Mouse (Mus musculus): ENCODE data around the gene Ehmt2. TPM values are rescaled to one million over a fixed set of nuclear protein-coding genes. Genes with fewer than 3 reads are reported as not detected.

The Ehmt2 gene
- polyA plus RNA-seq (2017; shearing (Covaris generic)) = 10 to 100 TPM; 21.8 to 30.5 TPM

DNA sequence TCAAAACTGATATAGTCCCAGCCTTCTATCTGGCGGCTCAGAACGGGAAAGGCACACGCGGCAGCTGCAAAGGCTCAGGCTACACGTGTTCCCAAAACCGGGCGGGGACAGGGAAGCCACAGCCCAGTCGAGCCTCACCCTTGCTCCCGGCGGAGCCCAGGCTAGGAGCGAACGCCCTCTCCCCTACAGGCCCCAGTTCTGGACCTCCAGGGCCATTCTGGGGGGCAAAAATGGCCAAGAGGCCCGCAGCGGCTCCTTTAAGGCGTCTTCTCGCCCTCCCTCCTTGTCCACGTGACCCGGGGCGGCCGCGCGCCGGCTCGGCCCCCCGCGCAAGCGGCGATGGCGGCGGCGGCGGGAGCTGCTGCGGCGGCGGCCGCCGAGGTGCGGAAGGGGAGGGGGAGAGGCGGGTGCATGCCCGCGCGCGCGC lies at the start of gene Ehmt2, which contains the start of gene C2:
TSS of gene Ehmt2 (plus strand) at position 310 of the 427 bp plus-strand sequence.
TSS of gene C2 (minus strand) at position 106 of the 427 bp plus-strand sequence.
- ATAC-seq = peak; percentile 66

DNA sequence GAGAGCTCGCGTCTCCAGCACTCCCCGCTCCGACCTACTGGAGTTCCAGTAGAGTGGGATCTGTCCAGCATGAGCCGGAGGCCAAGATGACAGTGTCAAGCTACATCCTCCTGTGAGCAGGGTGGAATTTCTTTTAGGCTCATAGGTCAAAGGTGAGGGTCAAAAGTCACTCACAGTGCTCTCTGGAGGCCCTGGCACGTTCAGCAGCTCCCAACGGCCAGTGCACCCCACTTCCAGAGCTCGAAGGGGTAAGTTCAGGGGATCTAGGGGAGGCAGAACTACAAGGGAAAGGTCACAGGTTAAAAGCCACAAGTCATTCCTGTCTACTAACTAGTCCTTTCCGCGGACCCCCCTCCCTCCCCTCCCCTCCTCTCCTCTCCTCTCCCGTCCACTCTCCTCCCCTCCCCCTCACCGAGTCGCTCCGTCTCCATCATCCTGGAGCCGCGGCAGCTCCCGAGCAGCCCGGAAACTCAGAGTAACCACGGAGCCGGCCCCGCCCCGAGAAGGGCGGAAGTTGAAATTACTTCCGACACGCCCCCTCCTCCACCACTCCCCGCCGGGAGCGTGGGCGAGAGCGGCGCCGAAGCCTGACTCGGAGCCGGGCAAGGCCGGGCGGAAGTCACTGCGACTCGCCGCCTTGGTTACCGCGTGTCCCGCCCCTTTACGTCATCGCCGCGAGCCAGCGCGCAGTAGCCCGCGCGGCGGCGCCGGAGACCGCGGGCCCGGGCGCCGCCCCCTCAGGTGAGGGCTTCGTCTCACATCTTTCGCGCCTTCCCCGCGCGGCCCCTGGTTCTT lies 48.4 kb upstream of the Ehmt2 start, which contains the start of the genes Skiv2l and Nelfe:
TSS of gene Skiv2l (minus strand) at position 489 of the 795 bp plus-strand sequence.
TSS of gene Nelfe (plus strand) at position 670 of the 795 bp plus-strand sequence.
- peak; percentile 98 for ATAC-seq

DNA sequence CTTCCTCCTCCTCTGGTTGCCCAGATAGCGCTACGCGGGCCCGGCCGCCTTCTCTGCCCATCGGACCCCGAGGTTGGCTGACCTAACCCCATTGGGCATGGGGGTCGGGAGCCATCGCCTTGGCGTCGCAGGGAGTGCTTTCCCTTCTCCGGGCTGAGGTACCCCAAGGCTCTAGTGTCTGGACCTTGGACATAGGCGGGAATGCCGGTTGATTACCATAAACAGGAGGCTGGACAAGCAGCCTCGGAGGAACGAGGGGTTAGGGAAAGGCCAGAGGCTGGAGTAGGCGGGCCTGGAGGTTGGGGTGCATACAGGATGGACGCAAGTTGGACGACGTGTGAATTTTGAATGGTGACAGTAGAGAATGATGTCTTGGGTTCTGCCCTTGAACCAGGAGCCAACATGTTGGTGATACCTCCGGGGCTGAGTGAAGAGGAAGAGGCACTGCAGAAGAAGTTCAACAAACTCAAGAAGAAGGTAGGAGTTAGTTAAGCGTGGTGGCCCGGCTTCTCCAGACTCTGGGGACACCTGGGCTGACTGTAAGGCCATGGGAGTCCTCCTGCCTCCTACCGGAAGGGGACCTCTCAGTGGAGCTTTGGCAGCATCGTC lies 47.6 kb upstream of the Ehmt2 start:
- no peak for ATAC-seq

DNA sequence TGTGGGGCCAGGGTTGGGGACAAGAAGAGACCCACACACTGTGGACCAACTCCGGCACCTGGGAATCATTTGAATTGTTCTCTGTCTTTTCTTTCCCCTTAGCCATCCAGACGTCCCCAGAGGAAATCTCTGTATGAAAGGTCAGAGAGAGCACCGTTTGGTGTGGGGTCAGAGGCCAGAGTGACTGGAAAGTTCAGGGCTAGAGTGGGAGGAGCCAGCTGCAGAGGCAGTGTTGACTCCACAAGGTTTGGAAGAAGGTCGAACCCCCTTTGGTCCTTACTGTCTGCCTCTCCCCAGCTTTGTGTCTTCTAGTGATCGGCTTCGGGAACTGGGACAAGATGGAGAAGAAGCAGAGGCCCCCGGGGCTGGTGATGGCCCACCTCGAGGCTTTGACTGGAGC lies 44.8 kb upstream of the Ehmt2 start:
- ATAC-seq = no peak

DNA sequence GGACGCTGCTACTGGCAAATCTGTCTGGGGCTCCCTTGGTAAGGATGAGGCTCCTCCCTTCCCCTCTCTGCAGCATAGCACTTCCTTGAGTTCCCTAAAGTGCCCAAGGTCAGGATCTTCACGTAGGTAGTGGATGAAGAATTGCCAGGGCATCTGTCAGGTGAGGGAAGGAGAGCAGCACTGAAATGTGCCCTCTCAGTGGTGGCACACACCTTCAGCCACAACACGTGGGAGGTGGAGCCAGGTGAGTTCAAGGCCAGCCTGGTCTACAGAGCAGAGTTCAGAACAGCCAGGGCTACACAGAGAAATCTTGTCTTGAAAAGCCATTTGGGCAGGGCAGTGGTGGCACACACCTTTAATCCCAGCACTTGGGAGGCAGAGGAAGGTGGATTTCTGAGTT lies 43.5 kb upstream of the Ehmt2 start:
- no peak for ATAC-seq

DNA sequence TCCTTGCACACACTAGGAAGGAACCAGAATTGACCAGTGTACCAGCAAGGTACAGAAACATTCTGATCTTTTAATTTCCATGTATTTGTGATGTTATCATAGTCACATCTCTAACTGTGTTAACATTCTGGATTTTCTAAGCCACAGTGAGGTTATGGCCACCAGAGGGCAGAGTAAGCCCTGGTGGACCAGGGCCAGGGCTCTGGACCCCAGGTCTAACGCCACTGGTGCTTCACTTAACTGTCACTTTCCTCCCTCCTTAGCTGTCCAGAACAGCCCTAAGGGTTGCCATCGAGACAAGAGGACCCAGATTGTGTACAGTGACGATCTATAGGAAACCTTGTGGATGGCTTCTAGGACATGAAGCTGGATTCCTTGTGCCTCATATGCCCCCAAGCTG lies 42.4 kb upstream of the Ehmt2 start:
- ATAC-seq = no peak

DNA sequence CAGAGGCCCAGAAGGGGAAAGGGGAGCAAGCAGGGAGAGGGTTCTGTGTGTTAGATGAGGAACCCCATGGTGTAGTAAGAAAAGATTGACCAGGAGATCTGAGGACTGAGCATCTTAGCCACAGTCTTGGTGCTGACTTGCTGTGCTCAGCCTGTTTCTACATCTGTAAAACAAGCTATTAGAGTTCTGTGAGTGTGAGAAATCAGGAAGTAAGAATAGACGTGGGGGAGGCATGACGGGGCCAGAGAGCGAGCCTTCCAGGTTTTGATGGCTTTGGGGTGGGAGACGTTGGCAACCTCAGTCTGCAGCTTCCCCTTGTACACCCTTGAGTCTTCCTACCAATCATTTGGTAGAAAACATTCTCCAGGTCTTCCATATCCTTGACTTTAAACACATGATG lies 39.6 kb upstream of the Ehmt2 start:
- ATAC-seq = no peak

DNA sequence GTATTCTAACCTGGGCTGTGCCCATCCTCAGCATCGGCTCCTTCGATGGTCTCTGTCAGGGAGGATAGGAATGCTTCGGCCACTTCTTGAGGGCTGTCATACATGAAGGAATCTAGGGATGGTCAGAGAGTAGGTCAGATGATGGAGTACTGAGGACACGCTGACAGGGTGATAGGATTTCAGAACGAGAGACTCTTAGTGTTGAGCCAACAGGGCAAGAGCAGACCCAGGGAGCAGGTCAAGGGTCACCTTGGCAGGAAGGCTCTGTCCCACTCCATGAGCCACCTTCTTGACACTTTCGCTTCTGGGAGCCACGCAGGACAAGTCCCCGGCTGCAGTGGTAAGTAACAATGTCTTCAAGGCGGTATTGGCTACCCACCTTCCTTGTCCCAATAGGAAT lies 37.8 kb upstream of the Ehmt2 start:
- ATAC-seq = no peak

DNA sequence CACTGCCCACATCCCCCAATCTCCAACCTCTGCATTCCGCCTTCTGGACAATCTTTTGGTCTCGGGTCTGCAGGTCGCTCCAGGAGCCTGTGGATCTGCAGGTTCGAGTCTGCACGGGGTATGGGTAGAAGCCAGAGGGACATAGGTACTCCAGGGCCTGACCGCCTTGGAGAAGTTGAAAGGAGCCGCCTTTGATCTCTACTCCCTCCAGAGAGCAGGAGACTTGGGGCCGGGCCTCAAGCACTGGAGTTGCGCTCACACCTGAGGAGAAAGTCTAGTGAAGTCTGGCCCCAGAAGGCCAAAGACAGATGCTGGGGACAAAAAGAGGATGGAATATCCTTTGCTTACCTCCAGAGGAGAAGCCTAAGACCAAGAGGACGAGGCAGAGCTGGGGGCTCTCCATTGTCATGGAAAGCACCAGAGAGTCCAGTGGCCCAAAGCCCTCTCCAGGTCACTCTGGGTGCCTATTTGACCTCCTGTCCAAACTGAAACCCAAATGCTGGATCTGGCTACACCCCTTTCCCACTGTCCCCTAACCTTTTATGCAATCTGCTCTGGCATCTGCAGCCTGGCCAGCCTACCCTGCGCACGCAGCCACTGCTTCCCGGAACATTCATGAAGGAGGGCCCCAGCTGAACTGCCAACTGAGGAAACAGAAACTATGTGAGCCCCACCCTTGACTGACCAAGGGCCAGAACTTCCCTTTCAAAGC lies 36.4 kb upstream of the Ehmt2 start:
- ATAC-seq = no peak

DNA sequence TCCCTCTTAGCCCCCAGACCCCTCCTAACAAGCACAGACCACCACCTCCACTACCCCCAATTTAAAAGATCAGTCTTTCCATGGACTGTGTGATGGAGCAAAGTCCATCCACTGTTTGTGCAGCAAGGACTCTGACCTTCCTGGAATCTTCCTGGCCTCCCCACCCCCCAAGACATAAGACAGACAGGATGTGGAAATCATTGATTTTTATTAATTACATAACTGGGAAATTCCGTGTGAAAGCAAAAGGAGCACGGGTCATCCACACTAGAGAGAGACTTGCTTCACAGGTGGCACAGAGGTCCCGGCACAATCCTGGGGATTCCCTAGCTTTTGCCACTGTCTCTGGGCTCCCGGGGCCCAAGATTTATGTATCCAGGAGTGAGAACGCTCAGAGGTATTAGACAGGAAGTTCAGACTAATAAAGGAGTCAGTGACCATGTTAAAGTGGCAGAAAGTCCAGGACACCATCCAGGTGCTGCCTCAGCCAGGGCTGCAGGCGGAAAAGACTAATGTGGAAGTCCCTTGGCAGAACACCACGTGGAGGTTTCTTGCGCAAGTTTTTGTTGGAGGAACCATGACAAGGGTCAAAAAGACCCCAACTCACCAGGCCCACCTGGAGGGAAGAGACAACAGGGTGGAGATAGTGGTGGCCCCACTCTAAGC lies 35.7 kb upstream of the Ehmt2 start, which contains the start of gene Cfb:
TSS of gene Cfb (minus strand) at position 103 of the 666 bp plus-strand sequence.
- ATAC-seq = no peak

DNA sequence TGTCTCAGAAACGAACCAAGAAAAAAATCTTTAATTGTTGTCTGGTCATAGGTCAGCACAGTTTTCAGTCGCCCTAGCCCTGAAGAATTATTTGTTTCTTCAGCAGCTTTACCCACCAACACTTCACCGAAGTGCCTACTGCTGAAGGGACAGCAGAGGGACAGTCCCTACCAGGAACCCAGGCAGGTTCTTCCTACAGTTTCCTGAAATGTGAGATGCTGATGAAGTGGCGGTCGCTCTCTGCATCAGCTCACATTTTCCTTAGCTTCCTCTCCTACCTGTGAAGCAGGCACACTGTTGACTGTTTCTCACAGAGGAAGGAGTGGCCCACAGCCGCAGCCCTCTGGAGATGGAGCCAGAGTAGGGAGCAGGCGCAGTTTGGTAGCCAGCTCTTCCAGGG lies 32.3 kb upstream of the Ehmt2 start:
- ATAC-seq = no peak

DNA sequence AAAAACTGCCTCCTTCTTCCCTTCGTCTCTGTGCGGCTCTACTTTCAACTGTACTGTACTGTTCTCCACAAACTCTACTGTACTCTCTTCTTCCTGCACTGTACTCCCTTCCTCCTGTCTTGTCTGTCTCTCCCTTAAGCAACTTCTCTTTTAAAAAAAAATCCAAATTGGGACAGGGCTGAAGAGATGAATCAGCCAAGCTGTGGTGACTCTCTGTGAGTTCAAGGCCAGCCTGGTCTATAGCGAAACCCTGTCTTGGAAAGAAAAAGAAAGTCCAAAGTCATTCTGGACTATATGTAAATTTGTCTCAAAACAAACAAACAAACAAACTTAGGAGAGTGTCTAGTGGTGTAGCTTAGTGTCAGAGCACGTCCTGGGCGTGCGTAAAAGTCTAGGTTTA lies 23.9 kb upstream of the Ehmt2 start:
- no peak for ATAC-seq

DNA sequence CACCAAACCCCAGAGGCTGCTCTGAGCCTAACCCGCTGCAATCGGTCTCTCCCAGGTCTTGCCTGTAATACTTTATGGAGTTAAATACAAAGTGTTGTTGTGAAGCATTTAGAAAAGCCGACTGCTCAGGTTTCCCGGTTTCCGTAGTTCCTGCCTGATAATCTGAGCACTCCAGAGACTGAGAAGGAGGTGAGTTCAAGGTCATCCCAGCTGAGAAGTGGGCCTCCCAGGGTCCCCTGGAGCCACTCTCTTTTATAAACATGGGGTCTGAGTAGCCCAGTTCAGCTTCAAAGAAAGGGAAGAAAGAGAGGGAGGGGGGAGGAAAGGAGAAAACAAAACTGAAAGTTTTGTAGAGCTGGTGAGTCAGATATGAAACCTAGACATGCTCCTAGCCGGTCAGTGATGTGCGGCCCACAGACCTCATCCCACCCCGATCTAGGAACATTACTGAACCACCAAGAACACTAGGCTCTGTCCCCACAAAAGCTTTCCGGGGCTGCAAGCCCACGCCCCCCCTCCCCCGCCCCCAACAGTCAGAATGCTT lies 18.9 kb upstream of the Ehmt2 start, which contains the start of gene Zbtb12:
TSS of gene Zbtb12 (plus strand) at position 148 of the 544 bp plus-strand sequence.
- peak; percentile 89 for ATAC-seq

DNA sequence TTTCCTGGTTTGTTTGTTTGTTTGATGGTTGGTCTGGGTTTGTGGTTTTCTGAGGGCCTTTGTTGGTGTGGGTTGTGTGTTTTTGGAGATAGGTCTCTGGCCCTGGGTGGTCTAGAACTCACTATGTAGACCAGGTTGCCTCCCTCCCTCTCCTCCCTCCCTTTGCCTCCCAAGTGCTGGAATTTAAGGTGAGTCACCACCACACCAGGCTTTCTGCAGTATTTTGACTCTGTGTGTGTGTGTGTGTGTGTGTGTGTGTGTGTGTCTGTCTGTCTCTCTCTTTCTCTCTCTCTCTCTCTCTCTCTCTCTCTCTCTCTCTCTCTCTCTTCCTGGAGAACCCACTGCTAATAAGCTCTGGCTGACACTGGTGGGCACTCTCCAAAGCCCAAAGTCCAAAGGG lies 17.1 kb upstream of the Ehmt2 start:
- ATAC-seq = no peak

DNA sequence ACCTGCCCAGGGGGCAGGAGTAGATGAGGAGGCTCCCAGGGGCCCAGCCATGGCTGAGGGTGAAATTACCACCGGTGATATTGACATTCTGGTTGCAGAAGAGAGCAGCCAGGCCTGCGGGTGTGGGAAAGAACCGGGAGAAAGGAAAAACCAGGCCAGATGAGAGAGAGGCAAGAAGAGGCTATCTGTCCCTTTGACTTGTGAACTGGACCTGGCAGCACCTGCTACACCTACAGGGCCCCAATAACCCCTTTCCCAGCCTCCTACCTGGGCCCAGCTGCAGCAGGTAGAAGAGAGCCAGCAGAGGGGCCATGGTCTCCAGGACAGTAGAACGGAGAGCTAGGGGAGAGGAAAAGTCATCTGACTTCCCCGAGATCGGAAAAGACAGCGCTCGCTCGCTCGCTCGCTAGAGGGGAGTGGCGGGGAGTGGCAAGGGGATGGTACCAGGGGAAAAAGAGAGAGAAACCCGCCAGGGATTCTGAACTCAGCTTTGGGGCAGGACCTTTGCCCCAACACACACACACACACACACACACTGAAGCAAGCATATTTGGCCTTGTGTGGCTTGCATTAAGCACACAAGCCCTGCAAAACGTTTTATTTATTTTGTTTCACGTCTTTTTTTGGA lies 16.5 kb upstream of the Ehmt2 start, which contains the start of gene Gm20547:
TSS of gene Gm20547 (minus strand) at position 360 of the 628 bp plus-strand sequence.
- no peak for ATAC-seq

DNA sequence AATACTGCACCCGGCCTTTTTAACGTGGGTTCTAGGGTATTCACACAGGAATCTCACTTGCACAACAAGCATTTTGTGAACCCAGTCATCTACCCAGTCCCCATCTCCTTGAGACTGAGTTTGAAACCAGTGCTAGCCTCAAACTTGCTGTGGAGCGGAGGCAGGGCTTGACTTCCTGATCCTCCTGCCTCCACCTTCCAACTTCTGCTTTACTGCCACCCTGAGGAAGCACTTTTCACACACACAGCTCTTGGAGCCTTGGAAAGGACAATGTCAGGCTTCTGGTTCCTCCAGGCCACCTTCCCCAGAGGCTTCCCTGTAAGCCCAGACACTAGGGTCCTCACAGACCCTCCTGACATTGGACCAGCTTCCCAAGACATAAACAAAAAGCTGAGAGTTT lies 14.9 kb upstream of the Ehmt2 start:
- ATAC-seq = no peak

DNA sequence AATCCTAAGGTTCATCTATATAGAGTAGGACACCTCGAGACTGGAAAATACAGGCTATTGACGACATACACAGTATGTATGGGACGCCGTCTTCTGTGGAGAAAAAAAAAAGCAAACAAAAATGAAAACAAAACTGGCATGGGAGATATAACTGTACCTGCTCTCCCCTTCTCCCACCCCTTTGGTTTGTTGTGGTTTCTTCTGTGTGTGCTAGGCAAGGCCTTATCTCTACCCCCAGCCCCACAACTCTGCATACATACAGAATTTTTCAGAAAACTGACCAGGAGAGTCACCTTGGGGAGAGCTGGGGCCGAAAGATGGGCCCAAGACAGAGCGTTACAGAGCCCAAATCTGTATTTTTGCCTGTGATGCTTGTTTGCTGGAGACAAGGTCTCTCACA lies 13.6 kb upstream of the Ehmt2 start:
- ATAC-seq = no peak

DNA sequence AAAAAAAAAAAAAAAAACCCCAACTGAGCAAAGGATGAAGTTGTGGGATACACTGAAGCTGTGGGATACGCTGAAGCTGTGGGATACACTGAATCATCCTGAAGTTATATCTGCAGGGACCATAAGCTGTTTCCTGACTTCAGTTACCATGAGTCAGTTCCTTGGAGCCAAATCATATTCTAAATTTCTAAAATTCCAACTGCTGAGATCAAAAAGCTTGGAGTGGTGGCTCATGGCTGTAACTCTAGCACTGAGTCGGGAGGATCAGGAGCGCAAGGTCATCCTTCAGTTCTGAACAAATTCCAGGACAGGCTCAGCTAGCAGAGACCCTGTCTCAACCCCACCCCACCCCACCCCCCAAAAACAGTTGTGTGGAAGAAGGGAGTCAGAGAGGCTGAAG lies 12.7 kb upstream of the Ehmt2 start:
- no peak for ATAC-seq

DNA sequence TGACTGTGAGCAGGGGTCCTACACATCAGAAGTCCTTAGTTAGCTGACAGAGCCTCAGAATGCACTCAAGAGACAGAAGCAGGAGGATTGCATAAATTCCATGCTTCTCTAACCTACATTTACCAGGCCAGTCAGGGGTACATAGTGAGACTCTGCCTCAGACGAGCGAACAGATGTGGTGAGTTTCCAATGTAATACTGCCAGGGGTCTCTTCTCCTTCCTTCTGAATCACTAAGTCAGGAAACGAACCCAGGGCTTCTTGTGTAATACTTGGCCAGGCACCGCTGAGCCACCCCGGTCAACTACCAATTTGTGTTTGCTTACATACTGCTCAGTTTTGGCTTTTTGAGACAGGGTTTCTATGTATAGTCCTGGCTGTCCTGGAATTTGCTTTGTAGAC lies 10.3 kb upstream of the Ehmt2 start:
- ATAC-seq = no peak

DNA sequence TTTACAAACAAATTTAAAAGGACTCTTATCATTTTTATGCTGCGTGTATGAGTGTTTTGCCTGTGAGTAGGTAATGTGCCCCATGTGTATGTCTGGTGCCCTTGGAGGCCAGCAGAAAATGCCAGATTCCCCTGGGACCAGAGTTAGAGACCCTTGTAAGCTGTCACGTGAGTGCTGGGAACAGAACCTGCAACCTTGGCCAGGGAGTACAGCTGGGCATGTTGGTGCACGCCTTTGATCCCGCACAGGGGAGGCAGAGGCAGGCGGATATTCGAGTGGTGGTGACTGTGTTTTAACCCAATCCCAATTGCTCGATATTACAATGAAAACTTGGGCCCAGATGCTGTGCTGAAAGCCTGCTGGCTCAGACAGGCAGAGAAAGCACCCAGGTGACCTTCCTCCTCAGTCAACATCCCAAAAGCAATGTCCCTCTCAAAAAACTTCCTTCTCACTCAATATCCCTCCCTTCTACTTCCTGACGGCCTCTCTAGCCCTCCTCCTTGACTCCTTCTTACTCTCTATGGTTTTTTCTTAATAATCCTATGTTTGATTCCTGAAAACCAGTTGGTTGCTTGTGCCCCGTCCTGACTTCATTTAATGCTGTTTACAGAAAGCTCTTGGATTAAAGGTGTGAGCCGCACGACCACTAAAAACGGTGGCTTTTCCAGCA lies 8.1 kb upstream of the Ehmt2 start:
- no peak for ATAC-seq

DNA sequence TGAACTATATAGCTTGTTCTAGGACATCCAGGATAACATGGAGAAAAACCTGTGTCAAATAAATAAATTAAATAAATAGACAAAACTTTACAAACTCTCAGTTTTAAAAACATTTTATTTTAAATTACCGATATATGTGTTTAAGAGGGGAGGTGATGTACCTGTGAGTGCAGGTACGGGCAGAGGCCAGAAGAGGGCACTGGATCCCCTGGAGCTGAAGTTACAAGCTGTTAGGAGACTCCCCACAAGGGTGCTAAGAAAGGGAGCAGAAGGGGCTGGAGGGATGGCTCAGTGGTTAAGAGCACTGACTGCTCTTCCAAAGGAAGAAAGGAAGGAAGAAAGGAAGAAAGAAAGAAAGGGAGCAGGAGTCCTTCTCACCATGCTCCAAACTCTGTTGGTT lies 6.9 kb upstream of the Ehmt2 start:
- no peak for ATAC-seq
